Mouse (Mus musculus): ENCODE measurements at regions not wholly inside any gene's neighbourhood (a gene's known extent, or its start where the extent isn't known, plus 50 kb on each side); places are given as distances from the start of the nearest gene placed in this dataset.

- Histone ChIP-seq H3K4me1 (ENCODE audit: control insufficient read depth, insufficient read depth, low read length) (no peaks in the 10 kb centered on the region), H3K4me3 (replicated peaks; ENCODE audit: extremely low read depth, low read depth, low read length) (no peak overlapping the region)
- DNase-seq, result no peak
- WGBS, result 84% methylated on average over 18 of the region's 18 CpGs
- no peak for TF ChIP-seq CTCF (IDR thresholded peaks at IDR 0.05; ENCODE audit: insufficient read depth, low read length)
- no peak for TF ChIP-seq POLR2A (IDR thresholded peaks at IDR 0.05; ENCODE audit: borderline replicate concordance, extremely low read depth, low read depth, low read length)
Observed at GRCm38 (mm10) chr13:47707961-47708609, 552.9 kb upstream of the Id4 start.

- WGBS, result 86% methylated on average over 3 of the region's 3 CpGs
Observed at GRCm38 (mm10) chr13:47709323-47709722, 551.7 kb upstream of the Id4 start.

GRCm38 (mm10) chr13:47712507-47712906, 548.5 kb upstream of the Id4 start:
- Histone ChIP-seq H3K4me3 (replicated peaks; ENCODE audit: extremely low read depth, low read depth, low read length) (no peak overlapping the region), H3K4me1 (ENCODE audit: control insufficient read depth, insufficient read depth, low read length) (no peaks in the 10 kb centered on the region)
- no peak for DNase-seq
- 66% methylated on average over 4 of the region's 4 CpGs for WGBS
- TF ChIP-seq CTCF (IDR thresholded peaks at IDR 0.05; ENCODE audit: insufficient read depth, low read length), result no peak
- no peak for TF ChIP-seq POLR2A (IDR thresholded peaks at IDR 0.05; ENCODE audit: borderline replicate concordance, extremely low read depth, low read depth, low read length)

More at GRCm38 (mm10) chr13:47709323-47709722, 551.7 kb upstream of the Id4 start:
- no peak overlapping the region for H3K4me3 ChIP-seq (replicated peaks; ENCODE audit: extremely low read depth, low read depth, low read length)
- no peak for TF ChIP-seq CTCF (IDR thresholded peaks at IDR 0.05; ENCODE audit: insufficient read depth, low read length)
- TF ChIP-seq POLR2A (IDR thresholded peaks at IDR 0.05; ENCODE audit: borderline replicate concordance, extremely low read depth, low read depth, low read length), result no peak
- no peaks in the 10 kb centered on the region for H3K4me1 ChIP-seq (ENCODE audit: control insufficient read depth, insufficient read depth, low read length)
- no peak for DNase-seq

- H3K4me3 ChIP-seq (replicated peaks; ENCODE audit: extremely low read depth, low read depth, low read length), result no peak overlapping the region
- 55% methylated on average over 4 of the region's 4 CpGs for WGBS
- DNase-seq, result no peak
- H3K4me1 ChIP-seq (ENCODE audit: control insufficient read depth, insufficient read depth, low read length), result no peaks in the 10 kb centered on the region
- TF ChIP-seq CTCF (IDR thresholded peaks at IDR 0.05; ENCODE audit: insufficient read depth, low read length) (no peak), POLR2A (IDR thresholded peaks at IDR 0.05; ENCODE audit: borderline replicate concordance, extremely low read depth, low read depth, low read length) (no peak)
Observed at GRCm38 (mm10) chr13:47716265-47716664, 544.8 kb upstream of the Id4 start.

- Histone ChIP-seq H3K4me1 (ENCODE audit: control insufficient read depth, insufficient read depth, low read length) (no peaks in the 10 kb centered on the region), H3K4me3 (replicated peaks; ENCODE audit: extremely low read depth, low read depth, low read length) (no peak overlapping the region)
- no peak for DNase-seq
- TF ChIP-seq POLR2A (IDR thresholded peaks at IDR 0.05; ENCODE audit: borderline replicate concordance, extremely low read depth, low read depth, low read length) (no peak), CTCF (IDR thresholded peaks at IDR 0.05; ENCODE audit: insufficient read depth, low read length) (no peak)
- WGBS, result 85% methylated on average over 2 of the region's 2 CpGs
Observed at GRCm38 (mm10) chr13:47720645-47721044, 540.4 kb upstream of the Id4 start.

GRCm38 (mm10) chr13:47734415-47734814, 526.6 kb upstream of the Id4 start:
- 41% methylated on average over 1 of the region's 1 CpGs for WGBS
- no peaks in the 10 kb centered on the region for H3K4me1 ChIP-seq (ENCODE audit: control insufficient read depth, insufficient read depth, low read length)
- no peak for TF ChIP-seq POLR2A (IDR thresholded peaks at IDR 0.05; ENCODE audit: borderline replicate concordance, extremely low read depth, low read depth, low read length)
- no peak for TF ChIP-seq CTCF (IDR thresholded peaks at IDR 0.05; ENCODE audit: insufficient read depth, low read length)
- DNase-seq, result no peak
- H3K4me3 ChIP-seq (replicated peaks; ENCODE audit: extremely low read depth, low read depth, low read length), result no peak overlapping the region

- no peak for TF ChIP-seq POLR2A (IDR thresholded peaks at IDR 0.05; ENCODE audit: borderline replicate concordance, extremely low read depth, low read depth, low read length)
- no peak for TF ChIP-seq CTCF (IDR thresholded peaks at IDR 0.05; ENCODE audit: insufficient read depth, low read length)
- Histone ChIP-seq H3K4me3 (replicated peaks; ENCODE audit: extremely low read depth, low read depth, low read length) (no peak overlapping the region), H3K4me1 (ENCODE audit: control insufficient read depth, insufficient read depth, low read length) (no peaks in the 10 kb centered on the region)
- DNase-seq, result no peak
- WGBS, result 71% methylated on average over 8 of the region's 8 CpGs
Observed at GRCm38 (mm10) chr13:47735426-47736063, 525.5 kb upstream of the Id4 start.

- Histone ChIP-seq H3K4me3 (replicated peaks; ENCODE audit: extremely low read depth, low read depth, low read length) (no peak overlapping the region), H3K4me1 (ENCODE audit: control insufficient read depth, insufficient read depth, low read length) (no peaks in the 10 kb centered on the region)
- TF ChIP-seq CTCF (IDR thresholded peaks at IDR 0.05; ENCODE audit: insufficient read depth, low read length) (no peak), POLR2A (IDR thresholded peaks at IDR 0.05; ENCODE audit: borderline replicate concordance, extremely low read depth, low read depth, low read length) (no peak)
- no peak for DNase-seq
Observed at GRCm38 (mm10) chr13:47748906-47749305, 512.1 kb upstream of the Id4 start.

GRCm38 (mm10) chr13:47751033-47751432, 510.0 kb upstream of the Id4 start:
- no peaks in the 10 kb centered on the region for H3K4me1 ChIP-seq (ENCODE audit: control insufficient read depth, insufficient read depth, low read length)
- WGBS, result 79% methylated on average over 2 of the region's 2 CpGs
- H3K4me3 ChIP-seq (replicated peaks; ENCODE audit: extremely low read depth, low read depth, low read length), result no peak overlapping the region
- DNase-seq, result no peak
- TF ChIP-seq CTCF (IDR thresholded peaks at IDR 0.05; ENCODE audit: insufficient read depth, low read length), result no peak
- no peak for TF ChIP-seq POLR2A (IDR thresholded peaks at IDR 0.05; ENCODE audit: borderline replicate concordance, extremely low read depth, low read depth, low read length)
